ENCODE assay signal across 8 mouse cellular contexts in genomic region chr1:156042481-156042880, GRCm38 (mm10). TPM values are rescaled to one million over a fixed set of nuclear protein-coding genes. Genes with fewer than 3 reads are reported as not detected.
DNase-seq lines count a peak whose midpoint lies in the region; ATAC-seq and TF ChIP-seq lines count a peak whose summit lies in the region.

No protein-coding gene starts in this region.

- ATAC-seq in kidney, postnatal 0 days (replicated peaks; ENCODE audit: low FRiP score, low read depth): no peak
- ATAC-seq in embryonic facial prominence, embryonic 13.5 days (ENCODE audit: insufficient number of reproducible peaks, insufficient read depth, low FRiP score, low TSS enrichment, low read depth): no peak
- ATAC-seq in intestine, embryonic 14.5 days (replicated peaks; ENCODE audit: low FRiP score, low TSS enrichment, low read depth): no peak
- no peak for ATAC-seq in midbrain, embryonic 15.5 days (replicated peaks)
- no peak for ATAC-seq in CD4-positive, CD25-positive, alpha-beta regulatory T cell, adult 4 months
- no peak for ATAC-seq in erythroid progenitor cell, adult 5-6 weeks (replicated peaks; ENCODE audit: low FRiP score, poor library complexity, severe bottlenecking)

- H3K9ac ChIP-seq in kidney, postnatal 0 days (ENCODE audit: low read depth, low read length): no peak overlapping the region; the same call in 1 of the 2 replicates
- peak overlapping the region; percentile 61 for H3K9ac ChIP-seq in embryonic facial prominence, embryonic 13.5 days
- no peak overlapping the region for H3K9ac ChIP-seq in intestine, embryonic 14.5 days (ENCODE audit: low read length)
- H3K9ac ChIP-seq in midbrain, embryonic 15.5 days: no peak overlapping the region

- no peak for TF ChIP-seq CTCF in kidney, postnatal 0 days (IDR thresholded peaks at IDR 0.05; ENCODE audit: low read depth)

- 84% methylated on average over 5 of the region's 5 CpGs for WGBS in kidney, postnatal 0 days
- WGBS in embryonic facial prominence, embryonic 13.5 days: 84% methylated on average over 5 of the region's 5 CpGs
- WGBS in intestine, embryonic 14.5 days: 72% methylated on average over 5 of the region's 5 CpGs
- WGBS in midbrain, embryonic 15.5 days: 94% methylated on average over 5 of the region's 5 CpGs

- no peaks in the 10 kb centered on the region; the same call in 1 of the 2 replicates for H3K36me3 ChIP-seq in kidney, postnatal 0 days (ENCODE audit: insufficient read depth, low read length)
- peaks cover 25% of the 10 kb centered on the region for H3K36me3 ChIP-seq in embryonic facial prominence, embryonic 13.5 days
- H3K36me3 ChIP-seq in intestine, embryonic 14.5 days (ENCODE audit: control insufficient read depth, insufficient read depth, low read length): peaks cover 41% of the 10 kb centered on the region
- no peaks in the 10 kb centered on the region for H3K36me3 ChIP-seq in midbrain, embryonic 15.5 days (replicated peaks)

- H3K4me3 ChIP-seq in kidney, postnatal 0 days (replicated peaks; ENCODE audit: low read depth, low read length): no peak overlapping the region
- peak overlapping the region; percentile 67 for H3K4me3 ChIP-seq in embryonic facial prominence, embryonic 13.5 days
- H3K4me3 ChIP-seq in intestine, embryonic 14.5 days (ENCODE audit: low read depth, low read length): peak overlapping the region; percentile 87
- no peak overlapping the region for H3K4me3 ChIP-seq in midbrain, embryonic 15.5 days

- no peaks in the 10 kb centered on the region for H3K27me3 ChIP-seq in kidney, postnatal 0 days (ENCODE audit: insufficient read depth, low read length)
- H3K27me3 ChIP-seq in embryonic facial prominence, embryonic 13.5 days: no peaks in the 10 kb centered on the region
- no peaks in the 10 kb centered on the region for H3K27me3 ChIP-seq in intestine, embryonic 14.5 days (replicated peaks; ENCODE audit: control insufficient read depth, insufficient read depth, low read length)
- H3K27me3 ChIP-seq in midbrain, embryonic 15.5 days (replicated peaks): no peaks in the 10 kb centered on the region

- peak overlapping the region; percentile 79 for H3K4me2 ChIP-seq in kidney, postnatal 0 days (ENCODE audit: low read length)
- H3K4me2 ChIP-seq in embryonic facial prominence, embryonic 13.5 days: peak overlapping the region; percentile 82
- peak overlapping the region; percentile 85 for H3K4me2 ChIP-seq in intestine, embryonic 14.5 days (ENCODE audit: low read length)
- 0 out of 2 replicates have a peak overlapping the region, but pooled peaks have one; percentile 56 for H3K4me2 ChIP-seq in midbrain, embryonic 15.5 days

- H3K9me3 ChIP-seq in kidney, postnatal 0 days (replicated peaks; ENCODE audit: low read length): no peaks in the 10 kb centered on the region
- H3K9me3 ChIP-seq in embryonic facial prominence, embryonic 13.5 days: no peaks in the 10 kb centered on the region
- H3K9me3 ChIP-seq in intestine, embryonic 14.5 days (ENCODE audit: control insufficient read depth, low read length): no peaks in the 10 kb centered on the region
- no peaks in the 10 kb centered on the region for H3K9me3 ChIP-seq in midbrain, embryonic 15.5 days

- DNase-seq in kidney, postnatal 0 days (ENCODE audit: low spot score): no peak
- no peak for DNase-seq in kidney, adult 11 months
- no peak for DNase-seq in intestine, embryonic 14.5 days (ENCODE audit: low spot score)
- DNase-seq in cerebellum, postnatal 36 days: no peak

- H3K4me1 ChIP-seq in kidney, postnatal 0 days (replicated peaks; ENCODE audit: insufficient read depth, low read length): peaks cover 16% of the 10 kb centered on the region
- peaks cover 24% of the 10 kb centered on the region for H3K4me1 ChIP-seq in embryonic facial prominence, embryonic 13.5 days
- peaks cover 22% of the 10 kb centered on the region for H3K4me1 ChIP-seq in intestine, embryonic 14.5 days (replicated peaks; ENCODE audit: control insufficient read depth, insufficient read depth, low read length)
- H3K4me1 ChIP-seq in midbrain, embryonic 15.5 days: peaks cover 21% of the 10 kb centered on the region

- no peak overlapping the region for H3K27ac ChIP-seq in kidney, postnatal 0 days
- H3K27ac ChIP-seq in embryonic facial prominence, embryonic 13.5 days: no peak overlapping the region
- no peak overlapping the region for H3K27ac ChIP-seq in intestine, embryonic 14.5 days (ENCODE audit: low read depth)
- no peak overlapping the region for H3K27ac ChIP-seq in midbrain, embryonic 15.5 days

RNA-seq across cellular contexts. Expression of gene Tor1aip1, which starts 6.2 kb away (rescaled TPM):
- polyA plus RNA-seq in kidney, postnatal 0 days (2015; fragmentation: Nextera tagmentation; extraction: Ambion mirVana): 54.7 and 55.2 TPM in 2 replicates
- 43.8 and 48.7 TPM in 2 replicates for polyA plus RNA-seq in embryonic facial prominence, embryonic 13.5 days (2015; fragmentation: Nextera tagmentation; extraction: Ambion mirVana)
- polyA plus RNA-seq in intestine, embryonic 14.5 days (2014; fragmentation: Nextera tagmentation; extraction: Ambion mirVana): 35.9 and 39.1 TPM in 2 replicates
- 18.8 and 19.9 TPM in 2 replicates for polyA plus RNA-seq in midbrain, embryonic 15.5 days (2015; fragmentation: Nextera tagmentation; extraction: Ambion mirVana)
- 100 to 1,000 TPM in 1 of 2 experiments, 10 to 100 TPM in 1; 86.3 to 108 TPM for polyA plus RNA-seq in CD4-positive, CD25-positive, alpha-beta regulatory T cell, adult 4 months (2017; shearing (Covaris generic))
- 85.1 and 91.9 TPM in 2 replicates for total RNA-seq in erythroid progenitor cell, adult 5-6 weeks (2015; ENCODE audit: low replicate concordance)
- 34.5 and 75.0 TPM in 2 replicates for total RNA-seq in erythroid progenitor cell, adult 5-6 weeks (2017; ENCODE audit: low replicate concordance)

RNA-seq across cellular contexts. Expression of gene Tor1aip2, which starts 7.3 kb away (rescaled TPM):
- 89.4 and 92.5 TPM in 2 replicates for polyA plus RNA-seq in kidney, postnatal 0 days (2015; fragmentation: Nextera tagmentation; extraction: Ambion mirVana)
- 114 and 117 TPM in 2 replicates for polyA plus RNA-seq in embryonic facial prominence, embryonic 13.5 days (2015; fragmentation: Nextera tagmentation; extraction: Ambion mirVana)
- 124 and 136 TPM in 2 replicates for polyA plus RNA-seq in intestine, embryonic 14.5 days (2014; fragmentation: Nextera tagmentation; extraction: Ambion mirVana)
- polyA plus RNA-seq in midbrain, embryonic 15.5 days (2015; fragmentation: Nextera tagmentation; extraction: Ambion mirVana): 59.9 and 61.8 TPM in 2 replicates
- 10 to 100 TPM; 38.3 to 43.9 TPM for polyA plus RNA-seq in CD4-positive, CD25-positive, alpha-beta regulatory T cell, adult 4 months (2017; shearing (Covaris generic))
- 119 and 138 TPM in 2 replicates for total RNA-seq in erythroid progenitor cell, adult 5-6 weeks (2015; ENCODE audit: low replicate concordance)
- total RNA-seq in erythroid progenitor cell, adult 5-6 weeks (2017; ENCODE audit: low replicate concordance): 128 and 132 TPM in 2 replicates

Comparison
In these comparisons a context has a peak if more than half of its experiments do, and no peak if none do; other contexts are left out.
1. H3K4me3 ChIP-seq: peak in embryonic facial prominence, embryonic 13.5 days (single experiment) and intestine, embryonic 14.5 days (single experiment); none in kidney, postnatal 0 days (single experiment) and midbrain, embryonic 15.5 days (single experiment).
2. Peak in every context shown above with its lines, with median percentiles within 50 percentile points of each other: H3K4me2 ChIP-seq.